Mouse (Mus musculus) G1E (cell line): ENCODE data around the gene Clec2d. TPM values are rescaled to one million over a fixed set of nuclear protein-coding genes. Genes with fewer than 3 reads are reported as not detected.

Source experiments
- ATAC-seq: 2 replicates; pipeline ENCODE4 v1.8.0; 2016; ENCODE audit warnings: mild to moderate bottlenecking; ENCODE audit not compliant: insufficient number of reproducible peaks, poor library complexity, low FRiP score, severe bottlenecking; ENCODE audit errors: extremely low read depth
- DNase-seq: peaks from one replicate; pipeline ENCODE4 v3.0.0; 2012; ENCODE audit warnings: low spot score
- H3K27me3 ChIP-seq: 2 replicates; pipeline ENCODE4 v1.6.1; 2012; ENCODE audit warnings: mild to moderate bottlenecking, low read length, inconsistent platforms; ENCODE audit not compliant: insufficient read depth
- H3K36me3 ChIP-seq: replicated peaks from 2 replicates; pipeline ENCODE3; 2012; ENCODE audit warnings: mild to moderate bottlenecking, inconsistent platforms
- H3K4me1 ChIP-seq: 2 replicates; pipeline ENCODE4 v1.6.1; 2012; ENCODE audit warnings: low read depth, low read length, inconsistent platforms, mixed read lengths; ENCODE audit not compliant: insufficient read depth
- H3K4me3 ChIP-seq: 2 replicates; pipeline ENCODE4 v1.5.1; 2012; ENCODE audit warnings: low read depth, mild to moderate bottlenecking, inconsistent platforms, low read length, moderate library complexity, mixed read lengths
- H3K9me3 ChIP-seq: replicated peaks from 2 replicates; pipeline ENCODE4 v1.6.1; 2012; ENCODE audit warnings: inconsistent platforms
- CTCF ChIP-seq: IDR thresholded peaks from 2 replicates; pipeline ENCODE4 v1.5.1; 2012; ENCODE audit warnings: low read depth, low read length, inconsistent platforms, mixed read lengths
- GATA1 ChIP-seq: IDR thresholded peaks from 2 replicates; pipeline ENCODE4 v1.6.1; 2012; ENCODE audit warnings: borderline replicate concordance, low read length, inconsistent platforms, mixed read lengths
- GATA2 ChIP-seq: IDR thresholded peaks from 2 replicates; pipeline ENCODE4 v1.6.1; 2012; ENCODE audit warnings: low read depth, low read length, inconsistent platforms, borderline replicate concordance
- POLR2AphosphoS5 ChIP-seq: IDR thresholded peaks from 2 replicates; pipeline ENCODE4 v1.6.1; 2012; ENCODE audit warnings: low read depth, low read length, inconsistent platforms; ENCODE audit not compliant: insufficient replicate concordance
- TAL1 ChIP-seq: conservative IDR thresholded peaks from 2 replicates; pipeline ENCODE4 v1.6.1; 2012; ENCODE audit warnings: low read depth, low read length, inconsistent platforms, mixed read lengths
- polyA plus RNA-seq: library from polyadenylated mRNA; stranded (reverse); fragments of >175 nt; gene quantifications from 2 replicates; pipeline ENCODE4 v1.2.3, GENCODE M21; 2012
- total RNA-seq, 2 experiments: library from RNA; stranded (forward) in 1 of 2; stranded (reverse) in 1 of 2; fragments of 200-1000 nt in 1 of 2; fragments of >200 nt in 1 of 2; fragmentation: Nextera tagmentation in 1 of 2; gene quantifications; 2 replicates each; pipeline ENCODE4 v1.2.3; 2014 to 2017

Clec2d gene
- total and polyA plus RNA-seq, 3 experiments, result not detected

GRCm38 (mm10) chr6:129219897-129220517 lies 39.6 kb downstream of the Clec2d start:
- Histone ChIP-seq H3K27me3 (no peaks in the 10 kb centered on the region), H3K4me3 (no peak overlapping the region), H3K36me3 (no peaks in the 10 kb centered on the region), H3K9me3 (peaks cover 16% of the 10 kb centered on the region), H3K4me1 (no peaks in the 10 kb centered on the region)
- TF ChIP-seq POLR2AphosphoS5, result no peak
- no peak for TF ChIP-seq CTCF
- ATAC-seq (no peak), DNase-seq (no peak)

- DNase-seq (no peak), ATAC-seq (no peak)
- Histone ChIP-seq H3K36me3 (no peaks in the 10 kb centered on the region), H3K9me3 (peaks cover 12% of the 10 kb centered on the region), H3K4me3 (no peak overlapping the region), H3K4me1 (no peaks in the 10 kb centered on the region), H3K27me3 (no peaks in the 10 kb centered on the region)
- TF ChIP-seq POLR2AphosphoS5 (no peak), TAL1 (no peak), GATA2 (no peak), CTCF (no peak), GATA1 (no peak)
These were observed 40.6 kb downstream of the Clec2d start for GRCm38 (mm10) chr6:129221053-129221452.

GRCm38 (mm10) chr6:129222188-129222800 lies 41.9 kb downstream of the Clec2d start:
- Histone ChIP-seq H3K36me3 (no peaks in the 10 kb centered on the region), H3K9me3 (peaks cover 11% of the 10 kb centered on the region), H3K4me1 (no peaks in the 10 kb centered on the region), H3K4me3 (no peak overlapping the region), H3K27me3 (no peaks in the 10 kb centered on the region)
- TF ChIP-seq TAL1 (no peak), GATA2 (no peak), POLR2AphosphoS5 (no peak), GATA1 (no peak), CTCF (no peak)
- no peak for DNase-seq
- no peak for ATAC-seq

GRCm38 (mm10) chr6:129223611-129224010 lies 43.2 kb downstream of the Clec2d start:
- Histone ChIP-seq H3K9me3 (peaks cover 9% of the 10 kb centered on the region), H3K36me3 (no peaks in the 10 kb centered on the region), H3K4me1 (no peaks in the 10 kb centered on the region), H3K27me3 (no peaks in the 10 kb centered on the region), H3K4me3 (no peak overlapping the region)
- DNase-seq (no peak), ATAC-seq (no peak)
- TF ChIP-seq POLR2AphosphoS5 (no peak), TAL1 (no peak), CTCF (no peak), GATA2 (no peak), GATA1 (no peak)

GRCm38 (mm10) chr6:129224090-129224489 lies 43.7 kb downstream of the Clec2d start:
- DNase-seq (no peak), ATAC-seq (no peak)
- Histone ChIP-seq H3K4me1 (no peaks in the 10 kb centered on the region), H3K36me3 (no peaks in the 10 kb centered on the region), H3K9me3 (peaks cover 12% of the 10 kb centered on the region), H3K27me3 (no peaks in the 10 kb centered on the region), H3K4me3 (no peak overlapping the region)
- TF ChIP-seq GATA2 (no peak), POLR2AphosphoS5 (no peak), CTCF (no peak), GATA1 (no peak), TAL1 (no peak)

- TF ChIP-seq TAL1 (no peak), CTCF (no peak), POLR2AphosphoS5 (no peak), GATA2 (no peak), GATA1 (no peak)
- Histone ChIP-seq H3K27me3 (no peaks in the 10 kb centered on the region), H3K4me1 (no peaks in the 10 kb centered on the region)
These were observed 44.7 kb downstream of the Clec2d start for GRCm38 (mm10) chr6:129225078-129225477.

More at GRCm38 (mm10) chr6:129225078-129225477, 44.7 kb downstream of the Clec2d start:
- Histone ChIP-seq H3K9me3 (peaks cover 12% of the 10 kb centered on the region), H3K4me3 (no peak overlapping the region), H3K36me3 (no peaks in the 10 kb centered on the region)
- no peak for DNase-seq
- ATAC-seq, result no peak
